Mouse (Mus musculus) v-Abl transformed pro-B cells (cell line): ENCODE data around the gene Smok2a.
"Not testable (repeated sequence)": the region's sequence is repeated elsewhere in the genome, so short reads cannot be mapped to it uniquely, and the experiment has no call there.

Experiments used
- in situ Hi-C, 2 experiments: fragments of 400-800 bp; cut with MboI; formaldehyde crosslinking; loops; one replicate each; pipeline ENCODE4 v1.15.1; 2025; ENCODE audit not compliant: unreplicated experiment in 2 of 2

The Smok2a gene

DNA sequence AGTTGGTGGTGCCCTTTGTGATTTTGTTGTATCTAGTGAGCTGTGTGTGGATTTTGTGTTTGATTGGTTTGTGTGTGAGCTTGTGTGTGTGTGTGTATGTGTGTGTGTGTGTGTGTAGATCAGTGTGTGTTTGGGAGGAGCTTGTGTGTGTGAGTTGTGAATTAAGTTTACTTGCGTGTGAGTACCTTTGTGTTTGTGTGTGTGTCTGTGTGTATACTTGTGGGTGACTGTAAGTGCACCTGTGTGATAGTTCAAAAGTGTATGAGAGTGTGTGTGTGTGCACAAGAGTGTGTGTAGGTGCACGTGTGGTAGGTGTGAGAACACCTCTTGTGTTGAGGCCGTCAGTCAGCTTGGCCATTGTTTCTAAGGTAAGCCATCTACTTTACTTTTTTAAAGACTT, at the start of gene Smok2a:
Gene Smok2a, plus strand, starts transcription at position 301 of the 400 bp plus-strand sequence.
- in situ Hi-C loops, result no loop called here

GRCm38 (mm10) chr17:13173578-13173977, 47.4 kb upstream of the Smok2a start:
- in situ Hi-C loops, result loop anchor here in 1 of 2 experiments (10.0 kb wide), 1 partner anchor 281 kb away; no protein-coding TSS in a partner anchor

GRCm38 (mm10) chr17:13174029-13174428, 47.0 kb upstream of the Smok2a start:
- in situ Hi-C loops, result loop anchor here in 1 of 2 experiments (10.0 kb wide), 1 partner anchor 281 kb away; no protein-coding TSS in a partner anchor

DNA sequence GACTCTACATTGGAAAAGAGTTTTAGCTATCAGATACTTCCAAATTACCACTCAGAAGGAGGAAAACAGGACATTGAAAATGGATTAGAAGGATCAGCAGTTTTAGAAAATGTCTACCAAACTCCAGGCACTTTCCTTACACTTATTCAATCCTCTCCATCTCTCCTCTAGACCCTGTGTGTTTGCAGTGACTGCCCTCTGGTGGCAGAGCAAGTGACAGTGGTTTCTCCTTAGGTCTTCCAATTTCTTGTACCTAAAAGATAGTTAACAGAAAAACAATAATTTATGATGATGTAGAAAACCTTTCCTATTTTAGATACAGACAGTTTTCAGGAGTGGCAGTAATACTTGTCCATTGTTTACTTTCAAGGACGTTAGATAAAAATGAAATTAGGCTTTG, 45.4 kb upstream of the Smok2a start:
- in situ Hi-C loops, result loop anchor here in 1 of 2 experiments (10.0 kb wide), 1 partner anchor 279 kb away; no protein-coding TSS in a partner anchor

DNA sequence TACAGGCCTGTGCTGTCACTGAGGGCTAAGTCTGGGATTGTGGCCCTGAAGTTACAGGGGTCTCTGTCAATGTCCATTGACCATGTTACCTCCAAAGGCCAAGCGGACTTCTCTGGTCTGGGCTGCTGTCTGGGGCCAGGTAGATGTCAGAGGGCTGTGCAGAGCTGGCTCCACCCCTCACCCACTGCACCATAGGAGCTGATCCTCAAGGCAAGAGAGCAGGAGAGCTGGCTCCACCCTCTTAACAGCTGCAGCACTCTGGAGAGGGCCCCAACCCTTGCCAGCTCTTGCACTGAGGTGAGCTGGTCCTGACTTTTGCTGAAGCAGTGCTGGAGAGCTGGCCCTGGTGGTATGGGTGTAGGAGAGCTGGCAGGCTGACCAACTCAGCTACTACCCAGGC, 43.2 kb upstream of the Smok2a start:
- in situ Hi-C loops, result loop anchor here in 1 of 2 experiments (10.0 kb wide), 1 partner anchor 277 kb away; no protein-coding TSS in a partner anchor

DNA sequence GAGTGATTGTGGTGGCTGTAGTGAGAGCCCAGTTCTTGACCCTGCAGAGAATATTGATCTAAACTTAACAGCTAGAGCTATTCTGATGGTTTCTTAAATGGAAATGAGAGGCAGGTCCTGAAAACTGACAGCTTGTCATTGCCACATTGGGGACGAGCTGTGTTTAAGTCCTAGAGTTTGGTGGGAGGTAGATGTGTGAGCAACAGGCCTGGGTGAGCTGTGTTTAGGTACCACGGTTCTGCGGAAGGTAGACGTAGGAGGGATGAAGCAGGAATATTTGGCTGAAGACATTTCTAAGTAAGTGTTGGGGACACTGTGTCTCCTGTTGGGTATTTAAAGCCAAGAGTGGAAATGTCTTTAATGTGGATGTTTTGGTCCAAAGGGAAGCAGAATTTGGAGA, 42.0 kb upstream of the Smok2a start:
- in situ Hi-C loops, result loop anchor here in 1 of 2 experiments (10.0 kb wide), 1 partner anchor 276 kb away; no protein-coding TSS in a partner anchor

DNA sequence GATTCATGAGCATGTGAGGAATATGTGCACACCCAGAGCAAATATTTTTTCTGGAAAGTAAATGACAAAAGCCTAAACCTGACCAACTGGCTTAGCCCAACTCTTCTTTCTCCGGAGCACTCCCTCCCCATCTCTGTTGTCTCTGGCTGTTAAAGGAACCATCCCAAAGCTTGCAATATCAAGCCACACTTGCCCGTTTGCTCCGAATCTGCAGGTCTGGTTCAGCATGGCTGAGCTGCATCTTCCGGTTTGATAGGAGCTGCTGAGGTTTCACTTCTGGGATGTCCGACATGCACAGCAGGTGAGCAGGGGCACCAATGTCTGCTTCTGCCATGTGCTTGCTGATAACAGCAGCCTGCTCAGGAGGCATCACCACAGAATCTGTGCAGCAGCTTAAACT, 40.5 kb upstream of the Smok2a start:
- in situ Hi-C loops, result not testable (repeated sequence)

- in situ Hi-C loops, result not testable (repeated sequence)
These were observed 38.3 kb upstream of the Smok2a start for GRCm38 (mm10) chr17:13182712-13183111.

DNA sequence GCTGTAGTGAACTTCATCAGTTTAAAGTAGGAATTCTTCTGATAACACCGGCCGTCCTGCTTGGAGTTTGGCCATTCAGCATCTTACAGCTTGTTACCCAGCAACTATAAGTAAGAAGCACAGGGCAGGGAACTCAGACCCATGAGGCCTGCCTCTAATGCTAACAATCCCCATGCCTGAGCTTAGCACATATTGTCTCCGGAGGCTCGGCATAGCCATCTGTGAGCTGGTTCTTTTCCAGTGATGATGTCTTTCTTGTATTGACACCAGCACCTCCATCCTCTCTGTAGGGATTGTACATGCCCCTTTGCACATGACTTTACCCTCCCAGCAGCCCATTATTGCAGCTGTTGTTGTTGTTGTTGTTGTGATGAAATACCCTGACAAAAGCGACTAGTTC, 36.5 kb upstream of the Smok2a start:
- in situ Hi-C loops, result not testable (repeated sequence)

DNA sequence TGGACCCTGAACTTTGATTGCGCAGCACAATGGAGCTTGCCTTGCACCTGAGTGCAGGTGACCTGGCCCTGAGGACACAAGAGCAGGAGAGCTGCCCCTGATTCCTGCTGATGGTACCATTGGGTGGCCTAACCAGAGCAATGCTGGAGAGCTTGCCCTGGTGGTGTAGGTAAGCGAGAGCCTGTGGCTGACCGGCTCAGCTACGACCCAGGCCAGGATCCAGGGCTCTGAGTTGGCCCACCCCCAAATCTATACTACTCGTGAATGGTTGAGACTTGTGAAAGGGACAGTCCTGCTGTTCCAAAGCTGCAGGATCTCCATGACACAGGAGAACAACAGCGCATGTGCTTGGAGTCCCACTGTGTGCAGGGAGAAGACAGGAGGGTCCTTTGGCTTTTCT, 34.4 kb upstream of the Smok2a start:
- in situ Hi-C loops, result not testable (repeated sequence)

GRCm38 (mm10) chr17:13187621-13188020, 33.4 kb upstream of the Smok2a start:
- in situ Hi-C loops, result not testable (repeated sequence)

- in situ Hi-C loops, result not testable (repeated sequence)
These were observed 32.1 kb upstream of the Smok2a start for GRCm38 (mm10) chr17:13188846-13189245.

GRCm38 (mm10) chr17:13190836-13191583, 30.0 kb upstream of the Smok2a start:
- in situ Hi-C loops, result not testable (repeated sequence)

- in situ Hi-C loops, result not testable (repeated sequence)
These were observed 24.5 kb upstream of the Smok2a start for GRCm38 (mm10) chr17:13196486-13196885.

DNA sequence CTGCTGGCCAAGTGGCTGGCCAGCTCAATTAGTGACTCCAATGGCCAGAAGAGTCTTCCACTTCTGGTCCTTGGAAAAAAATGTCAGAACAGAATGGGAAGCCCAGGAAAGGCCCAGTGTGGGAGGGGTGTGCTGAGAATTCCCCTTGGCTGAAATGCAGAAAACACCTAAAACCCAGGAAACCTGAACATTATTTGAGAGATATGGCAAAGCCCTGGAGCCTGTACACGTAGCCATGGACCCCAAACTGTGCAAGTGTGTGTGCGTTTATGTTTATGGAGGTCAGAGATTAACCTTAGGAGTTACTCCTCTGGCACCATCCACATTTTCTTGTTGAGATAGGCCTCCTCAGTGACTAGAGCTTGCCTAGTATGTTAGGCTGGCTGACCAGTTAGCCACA, 22.2 kb upstream of the Smok2a start:
- in situ Hi-C loops, result not testable (repeated sequence)

DNA sequence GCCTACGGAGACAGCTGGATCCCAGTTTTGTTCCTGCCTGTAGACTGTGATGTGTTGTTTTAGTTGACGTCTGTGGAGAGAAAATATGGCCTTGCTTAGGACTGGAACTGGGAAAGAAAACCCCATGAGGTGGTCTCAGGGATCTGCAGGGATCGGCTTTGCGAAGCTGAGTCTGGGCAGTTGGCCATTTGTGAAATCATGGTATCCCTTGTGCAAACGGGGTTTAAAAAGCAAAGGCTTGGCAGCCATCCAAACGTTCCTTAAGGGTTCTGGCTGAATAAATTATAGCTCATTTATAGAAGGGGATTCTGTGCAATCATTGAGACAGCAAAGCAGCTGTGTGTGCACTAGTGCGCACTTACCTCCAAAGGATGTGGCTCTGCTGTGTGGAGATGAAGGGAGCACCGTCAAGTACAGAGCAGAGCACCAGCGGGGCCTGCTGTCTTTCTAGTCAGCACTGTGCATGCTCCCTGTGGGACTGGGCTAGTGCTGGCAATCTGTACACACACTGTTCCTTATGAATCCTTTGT, 21.0 kb upstream of the Smok2a start:
- in situ Hi-C loops, result loop anchor here in 1 of 2 experiments (10.0 kb wide), 1 partner anchor 315 kb away; no protein-coding TSS in a partner anchor

DNA sequence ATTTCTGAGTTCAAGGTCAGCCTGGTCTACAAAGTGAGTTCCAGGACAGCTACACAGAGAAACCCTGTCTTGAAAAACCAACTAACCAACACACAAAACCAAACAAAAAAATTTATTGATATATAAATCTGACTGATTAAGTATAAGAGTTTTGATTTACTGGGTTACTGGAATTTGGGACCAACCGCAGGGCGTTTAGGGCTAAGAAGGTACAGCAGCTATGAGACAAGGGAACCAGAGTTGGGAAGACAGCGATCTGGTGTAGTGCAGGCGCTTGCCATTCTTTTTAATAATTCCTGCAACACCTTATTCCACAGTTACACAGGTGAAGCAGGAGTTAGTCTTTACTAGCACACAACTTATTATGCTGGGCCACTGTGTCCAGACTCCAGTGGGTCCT, 19.4 kb upstream of the Smok2a start:
- in situ Hi-C loops, result loop anchor here in 1 of 2 experiments (10.0 kb wide), 1 partner anchor 313 kb away; no protein-coding TSS in a partner anchor

DNA sequence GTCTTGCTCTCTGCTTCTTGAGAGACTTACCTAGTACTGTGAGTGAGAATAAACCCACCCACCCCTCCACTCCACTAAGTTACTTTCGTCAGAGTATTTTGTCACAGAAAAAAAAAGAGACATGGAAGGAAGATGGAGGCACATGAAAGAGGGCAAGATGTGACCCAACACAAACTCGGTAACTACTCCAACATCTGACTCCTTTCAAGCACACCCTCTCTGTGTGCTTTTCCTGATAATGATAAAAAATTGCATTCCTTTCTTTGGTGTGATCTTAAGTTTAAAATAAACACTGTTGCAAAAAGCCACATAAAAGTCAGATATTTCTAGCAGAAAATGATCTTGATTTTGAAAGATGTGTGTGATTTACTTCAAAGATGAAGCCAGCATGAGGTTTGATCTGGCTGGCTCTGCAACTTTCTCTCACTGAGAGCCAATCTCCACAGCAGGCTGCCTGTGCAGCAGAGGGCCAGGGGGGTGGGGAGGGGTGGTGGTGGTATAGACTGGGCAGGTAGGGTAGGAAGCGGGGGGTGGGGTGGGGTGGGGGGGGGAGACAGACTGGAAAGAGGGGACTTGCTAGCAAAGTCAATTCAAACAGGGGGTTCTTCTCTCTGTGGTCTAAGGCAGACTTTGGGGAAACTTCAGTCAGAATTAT, 18.4 kb upstream of the Smok2a start:
- in situ Hi-C loops, result loop anchor here in 1 of 2 experiments (10.0 kb wide), 1 partner anchor 312 kb away; no protein-coding TSS in a partner anchor

DNA sequence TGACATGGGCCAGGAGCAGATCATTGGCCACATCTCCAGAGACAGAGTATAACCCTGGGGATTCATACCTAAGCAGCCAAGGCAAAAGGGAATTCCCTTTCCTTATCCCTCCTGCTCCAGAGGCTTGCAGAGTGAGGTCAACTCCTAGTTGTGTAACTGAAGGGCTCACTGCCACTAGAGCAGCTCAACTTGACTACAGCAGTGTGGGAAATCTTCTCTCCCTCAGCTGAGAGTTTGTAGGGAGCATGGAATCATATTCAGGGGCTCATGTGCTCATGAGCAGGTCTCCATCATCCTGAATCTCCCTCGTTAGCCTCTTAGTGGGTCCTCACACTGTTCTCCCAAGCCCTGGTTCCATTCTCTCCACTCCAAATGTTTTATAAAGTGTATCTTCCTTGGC, 15.7 kb upstream of the Smok2a start:
- in situ Hi-C loops, result loop anchor here (5.0 to 10.0 kb wide), 2 partner anchors 307 to 310 kb away; no protein-coding TSS in a partner anchor

DNA sequence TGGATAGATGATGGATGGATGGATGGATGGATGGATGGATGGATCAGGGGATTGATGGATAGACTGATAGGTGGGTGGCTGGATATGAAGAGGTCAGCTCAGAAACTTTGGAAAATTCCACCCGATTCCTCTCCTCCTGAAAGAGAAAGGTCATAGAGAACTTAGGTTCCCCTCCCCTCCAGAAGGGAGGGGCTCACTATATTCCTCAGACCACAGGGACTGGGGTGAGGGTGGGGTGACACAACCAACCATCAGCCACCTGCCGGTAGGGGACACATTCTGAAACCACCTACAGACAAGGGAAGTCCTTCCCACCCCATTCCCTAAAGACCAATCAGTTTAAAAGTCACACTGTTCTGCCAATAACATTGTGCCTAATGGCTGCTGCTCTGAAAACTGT, 14.5 kb upstream of the Smok2a start:
- in situ Hi-C loops, result loop anchor here (5.0 to 10.0 kb wide), 2 partner anchors 306 to 308 kb away; no protein-coding TSS in a partner anchor

DNA sequence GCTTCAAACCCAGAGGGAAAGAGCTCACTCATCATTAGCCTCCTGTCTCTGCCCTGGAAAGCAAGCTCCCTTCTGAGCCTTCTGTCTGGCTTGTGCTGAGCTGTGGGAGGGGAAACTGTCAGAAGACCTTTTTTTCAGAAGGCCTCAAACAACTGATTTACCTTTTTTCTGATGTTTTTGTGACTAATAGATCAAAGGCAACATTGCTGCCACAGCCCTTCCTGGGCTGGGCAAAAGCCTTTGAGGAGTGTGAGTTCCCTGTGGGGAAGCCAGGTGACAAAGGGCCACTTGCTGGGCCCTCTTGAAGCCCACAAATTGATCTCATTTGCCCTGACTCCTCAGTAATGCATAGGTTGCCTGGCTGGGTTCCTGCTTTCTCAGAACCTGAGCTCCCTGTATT, 12.5 kb upstream of the Smok2a start:
- in situ Hi-C loops, result loop anchor here (5.0 to 10.0 kb wide), 2 partner anchors 304 to 306 kb away; no protein-coding TSS in a partner anchor
